Mouse (Mus musculus) neural tube, embryonic 11.5 days (tissue): Measurements from ENCODE around the gene Arhgap1. TPM values are rescaled to one million over a fixed set of nuclear protein-coding genes. Genes with fewer than 3 reads are reported as not detected.

Source experiments
- ATAC-seq: fragments of 200-750 bp; cut with Nextera tagmentation; 2 replicates; pipeline ENCODE4 v1.8.0; 2017; ENCODE audit warnings: moderate number of reproducible peaks, mild to moderate bottlenecking, moderate TSS enrichment, moderate library complexity; ENCODE audit not compliant: insufficient read depth, low FRiP score, low TSS enrichment
- DNase-seq: peaks from one replicate; pipeline ENCODE4 v3.0.0-alpha.2; 2015; ENCODE audit warnings: low spot score
- H3K27ac ChIP-seq: fragments of 300-500 bp; sonication (generic); 2 replicates; pipeline ENCODE4 v1.5.1; 2014; ENCODE audit warnings: low read depth, mild to moderate bottlenecking, low read length
- H3K27me3 ChIP-seq: fragments of 300-500 bp; sonication (generic); 2 replicates; pipeline ENCODE4 v1.6.1; 2014; ENCODE audit warnings: mild to moderate bottlenecking, low read length, mixed read lengths; ENCODE audit not compliant: control insufficient read depth, insufficient read depth
- H3K36me3 ChIP-seq: fragments of 300-500 bp; sonication (generic); 2 replicates; pipeline ENCODE4 v1.6.1; 2014; ENCODE audit warnings: mild to moderate bottlenecking, low read length, moderate library complexity, mixed read lengths; ENCODE audit not compliant: control insufficient read depth, insufficient read depth
- H3K4me1 ChIP-seq: fragments of 300-500 bp; sonication (generic); 2 replicates; pipeline ENCODE4 v1.6.1; 2014; ENCODE audit warnings: low read length, mixed read lengths; ENCODE audit not compliant: control insufficient read depth, insufficient read depth
- H3K4me2 ChIP-seq: fragments of 300-500 bp; sonication (generic); 2 replicates; pipeline ENCODE4 v1.6.1; 2014; ENCODE audit warnings: low read depth, mild to moderate bottlenecking, moderate library complexity
- H3K4me3 ChIP-seq: fragments of 300-500 bp; sonication (generic); 2 replicates; pipeline ENCODE4 v1.5.1; 2014; ENCODE audit warnings: low read depth, low read length
- H3K9ac ChIP-seq: fragments of 300-500 bp; sonication (generic); 2 replicates; pipeline ENCODE4 v1.6.1; 2014; ENCODE audit warnings: mild to moderate bottlenecking, low read length
- H3K9me3 ChIP-seq: fragments of 300-500 bp; sonication (generic); 2 replicates; pipeline ENCODE4 v1.6.1; 2016; ENCODE audit warnings: low read length; ENCODE audit not compliant: control insufficient read depth
- WGBS: fragments of 180-500 bp; shearing (Covaris S2); extraction: QIAGEN DNeasy Blood & Tissue Kit; methylation state at CpG from one replicate; pipeline ENCODE4 v1.1.7; 2014; 5-methylcytosine and 5-hydroxymethylcytosine counted together
- polyA plus RNA-seq: library from polyadenylated mRNA; unstranded; fragments of >200 nt; fragmentation: Nextera tagmentation; extraction: Ambion mirVana; gene quantifications from 2 replicates; pipeline ENCODE4 v1.2.1, GENCODE M21; 2014

Arhgap1 gene
- polyA plus RNA-seq, 1 experiment from 2014 or later, result 90.9 TPM

DNA sequence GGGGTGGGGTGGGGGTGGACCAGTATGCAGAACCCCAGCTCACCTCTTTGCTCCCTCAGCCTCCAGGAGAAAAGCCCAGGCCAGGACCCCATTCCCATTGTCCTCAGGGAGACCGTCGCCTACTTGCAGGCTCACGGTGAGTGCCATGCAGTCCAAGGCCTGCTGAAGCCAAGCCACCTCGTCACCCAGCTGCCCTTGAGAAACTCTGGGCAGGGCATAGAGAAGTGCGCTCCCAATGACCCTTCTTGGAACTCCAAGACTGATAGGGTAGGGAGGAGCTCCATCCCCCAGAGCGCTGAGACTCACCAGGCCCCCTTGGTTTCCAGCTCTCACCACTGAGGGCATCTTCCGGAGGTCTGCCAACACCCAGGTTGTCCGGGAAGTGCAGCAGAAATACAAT, 19.7 kb downstream of the Arhgap1 start:
- H3K4me2 ChIP-seq, result no peak overlapping the region
- H3K27ac ChIP-seq, result no peak overlapping the region
- no peak overlapping the region for H3K4me3 ChIP-seq
- H3K4me1 ChIP-seq, result no peaks in the 10 kb centered on the region
- ATAC-seq, result no peak
- DNase-seq, result no peak
- 93% methylated on average over 8 of the region's 8 CpGs for WGBS
- no peaks in the 10 kb centered on the region for H3K9me3 ChIP-seq
- H3K27me3 ChIP-seq, result no peaks in the 10 kb centered on the region
- H3K9ac ChIP-seq, result no peak overlapping the region
- H3K36me3 ChIP-seq, result peaks cover 8% of the 10 kb centered on the region

DNA sequence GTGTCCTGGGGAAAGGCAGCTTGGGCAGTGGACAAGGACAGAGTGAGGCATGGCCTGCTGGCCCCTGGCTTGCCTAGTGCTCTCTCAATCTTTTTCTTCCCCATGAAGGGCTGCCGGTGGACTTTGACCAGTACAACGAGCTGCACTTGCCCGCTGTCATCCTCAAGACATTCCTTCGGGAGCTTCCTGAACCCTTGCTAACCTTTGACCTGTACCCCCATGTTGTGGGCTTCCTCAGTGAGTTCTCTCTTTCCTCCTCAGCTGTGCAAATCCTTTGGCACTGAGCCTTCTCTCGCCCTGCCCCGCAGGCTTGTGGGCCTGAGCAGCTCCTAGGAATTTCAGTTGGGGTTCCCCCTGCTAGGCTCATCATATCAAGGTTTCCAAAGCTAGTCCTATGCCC, 20.4 kb downstream of the Arhgap1 start:
- DNase-seq (no peak), ATAC-seq (no peak)
- H3K27ac ChIP-seq, result no peak overlapping the region
- H3K36me3 ChIP-seq, result peaks cover 11% of the 10 kb centered on the region
- no peak overlapping the region for H3K4me2 ChIP-seq
- no peaks in the 10 kb centered on the region for H3K4me1 ChIP-seq
- no peak overlapping the region for H3K9ac ChIP-seq
- H3K9me3 ChIP-seq, result no peaks in the 10 kb centered on the region
- no peaks in the 10 kb centered on the region for H3K27me3 ChIP-seq
- no peak overlapping the region for H3K4me3 ChIP-seq
- 91% methylated on average over 6 of the region's 6 CpGs for WGBS

GRCm38 (mm10) chr2:91673587-91673986, 23.9 kb downstream of the Arhgap1 start:
- H3K9ac ChIP-seq, result no peak overlapping the region
- peaks cover 12% of the 10 kb centered on the region for H3K36me3 ChIP-seq
- ATAC-seq (no peak), DNase-seq (no peak)
- no peaks in the 10 kb centered on the region for H3K9me3 ChIP-seq
- H3K4me3 ChIP-seq, result no peak overlapping the region
- no peak overlapping the region for H3K4me2 ChIP-seq
- no peaks in the 10 kb centered on the region for H3K27me3 ChIP-seq
- no peak overlapping the region for H3K27ac ChIP-seq
- WGBS, result 69% methylated on average over 2 of the region's 2 CpGs
- H3K4me1 ChIP-seq, result no peaks in the 10 kb centered on the region

- no peaks in the 10 kb centered on the region for H3K4me1 ChIP-seq
- no peak for DNase-seq
- ATAC-seq, result no peak
- H3K36me3 ChIP-seq, result peaks cover 12% of the 10 kb centered on the region
- no peak overlapping the region for H3K27ac ChIP-seq
- 95% methylated on average over 5 of the region's 5 CpGs for WGBS
- no peak overlapping the region for H3K4me3 ChIP-seq
- H3K9me3 ChIP-seq, result no peaks in the 10 kb centered on the region
- H3K27me3 ChIP-seq, result no peaks in the 10 kb centered on the region
- H3K4me2 ChIP-seq, result no peak overlapping the region
- no peak overlapping the region for H3K9ac ChIP-seq
These were observed 25.2 kb downstream of the Arhgap1 start for GRCm38 (mm10) chr2:91674895-91675294.

- Histone ChIP-seq H3K4me3 (no peak overlapping the region), H3K9me3 (no peaks in the 10 kb centered on the region), H3K36me3 (peaks cover 11% of the 10 kb centered on the region), H3K4me2 (no peak overlapping the region), H3K9ac (no peak overlapping the region), H3K27me3 (no peaks in the 10 kb centered on the region), H3K4me1 (no peaks in the 10 kb centered on the region), H3K27ac (no peak overlapping the region)
- no peak for DNase-seq
- WGBS, result 82% methylated on average over 2 of the region's 2 CpGs
- no peak for ATAC-seq
These were observed 26.8 kb downstream of the Arhgap1 start for GRCm38 (mm10) chr2:91676420-91676819.

DNA sequence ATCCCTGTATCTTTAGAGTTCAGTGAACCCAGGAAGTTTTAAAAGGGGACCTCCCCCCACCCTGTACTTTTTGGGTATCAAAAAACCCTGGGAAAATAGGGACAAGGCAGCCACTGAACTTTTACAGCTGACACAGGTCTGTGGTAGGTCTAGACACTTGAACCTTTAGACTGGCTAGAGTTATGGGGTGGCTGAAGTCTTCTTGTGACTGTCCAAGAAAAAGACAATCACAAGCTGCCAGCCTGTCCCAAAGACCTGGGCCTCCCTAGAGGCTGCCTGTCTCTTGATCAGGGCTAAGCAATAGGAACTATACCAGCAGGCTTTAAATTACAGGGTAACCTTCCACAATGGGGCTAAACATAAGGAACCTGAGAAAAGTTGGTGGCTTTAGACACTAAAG, 27.3 kb downstream of the Arhgap1 start:
- Histone ChIP-seq H3K4me1 (no peaks in the 10 kb centered on the region), H3K4me2 (no peak overlapping the region), H3K4me3 (no peak overlapping the region), H3K27me3 (no peaks in the 10 kb centered on the region), H3K9me3 (no peaks in the 10 kb centered on the region), H3K27ac (no peak overlapping the region), H3K36me3 (peaks cover 11% of the 10 kb centered on the region), H3K9ac (no peak overlapping the region)
- no peak for DNase-seq
- no peak for ATAC-seq

GRCm38 (mm10) chr2:91682850-91683249, 33.2 kb downstream of the Arhgap1 start:
- no peak for ATAC-seq
- no peaks in the 10 kb centered on the region for H3K27me3 ChIP-seq
- no peaks in the 10 kb centered on the region for H3K36me3 ChIP-seq
- no peak overlapping the region for H3K4me2 ChIP-seq
- H3K4me3 ChIP-seq, result no peak overlapping the region
- H3K9me3 ChIP-seq, result no peaks in the 10 kb centered on the region
- no peak overlapping the region for H3K9ac ChIP-seq
- peak; percentile 33 for DNase-seq
- H3K27ac ChIP-seq, result no peak overlapping the region
- H3K4me1 ChIP-seq, result no peaks in the 10 kb centered on the region
- WGBS, result 62% methylated on average over 4 of the region's 4 CpGs

GRCm38 (mm10) chr2:91683919-91684318, 34.3 kb downstream of the Arhgap1 start:
- no peaks in the 10 kb centered on the region for H3K9me3 ChIP-seq
- no peaks in the 10 kb centered on the region for H3K27me3 ChIP-seq
- WGBS, result 77% methylated on average over 8 of the region's 8 CpGs
- H3K4me1 ChIP-seq, result no peaks in the 10 kb centered on the region
- H3K27ac ChIP-seq, result no peak overlapping the region
- no peak overlapping the region for H3K9ac ChIP-seq
- ATAC-seq, result no peak
- H3K36me3 ChIP-seq, result no peaks in the 10 kb centered on the region
- H3K4me3 ChIP-seq, result no peak overlapping the region
- H3K4me2 ChIP-seq, result no peak overlapping the region
- no peak for DNase-seq

- Histone ChIP-seq H3K27ac (no peak overlapping the region), H3K4me2 (no peak overlapping the region), H3K9ac (no peak overlapping the region), H3K36me3 (no peaks in the 10 kb centered on the region), H3K4me3 (no peak overlapping the region), H3K9me3 (no peaks in the 10 kb centered on the region), H3K4me1 (no peaks in the 10 kb centered on the region), H3K27me3 (no peaks in the 10 kb centered on the region)
- DNase-seq (no peak), ATAC-seq (no peak)
- WGBS, result 81% methylated on average over 7 of the region's 7 CpGs
These were observed 39.8 kb downstream of the Arhgap1 start for GRCm38 (mm10) chr2:91689452-91689851.
